Mouse (Mus musculus) stomach, postnatal 0 days (tissue): ENCODE measurements around the gene Mrap.

Experiments used
- CTCF ChIP-seq: IDR thresholded peaks from 2 replicates; pipeline ENCODE4 v1.5.1; 2016; ENCODE audit warnings: antibody characterized with exemption, low read depth, mild to moderate bottlenecking, moderate library complexity
- EP300 ChIP-seq: optimal IDR thresholded peaks from 2 replicates; pipeline ENCODE3; 2016; ENCODE audit warnings: antibody characterized with exemption

GRCm38 (mm10) chr16:90704161-90704825 is 33.7 kb upstream of the Mrap start:
- TF ChIP-seq CTCF: no peak
- no peak for TF ChIP-seq EP300
